Mouse (Mus musculus): ENCODE data around the gene Ncbp2. TPM values are rescaled to one million over a fixed set of nuclear protein-coding genes. Genes with fewer than 3 reads are reported as not detected.

Ncbp2 gene
- 66.7 and 74.1 TPM in 2 replicates for polyA plus RNA-seq (2015; fragmentation: Nextera tagmentation; extraction: Ambion mirVana)

DNA sequence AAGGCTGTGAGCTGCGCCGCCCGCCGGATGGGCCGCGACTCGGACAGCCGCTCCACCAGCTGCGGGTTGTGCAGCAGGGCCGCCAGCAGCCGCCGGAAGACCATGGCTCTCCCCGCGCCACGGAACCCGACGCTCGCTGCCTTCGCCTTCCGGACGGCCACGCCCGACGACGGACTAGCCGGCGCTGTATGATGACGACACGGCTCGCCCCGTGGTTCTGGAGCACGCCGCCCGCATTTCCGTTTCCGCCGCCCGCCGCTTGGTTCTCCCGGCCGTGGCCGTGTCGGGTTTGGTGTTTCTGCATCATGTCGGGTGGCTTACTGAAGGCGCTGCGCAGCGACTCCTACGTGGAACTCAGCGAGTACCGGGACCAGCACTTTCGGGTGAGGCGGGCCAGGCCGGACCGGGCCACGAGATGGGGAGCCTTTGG, at the start of gene Ncbp2, which contains the start of gene 0610012G03Rik:
Gene Ncbp2, plus strand, starts transcription at position 169 of the 430 bp plus-strand sequence.
Gene 0610012G03Rik, minus strand, starts transcription at position 150 of the 430 bp plus-strand sequence.
- WGBS: under 1% methylated on average over 55 of the region's 55 CpGs
- Histone ChIP-seq H3K27me3 (replicated peaks) (no peaks in the 10 kb centered on the region), H3K4me2 (peak within 1 kb of the TSS; percentile 96), H3K36me3 (peaks cover 36% of the 10 kb centered on the region), H3K4me3 (peak within 1 kb of the TSS; percentile 74), H3K9ac (peak within 1 kb of the TSS; percentile 97), H3K9me3 (no peaks in the 10 kb centered on the region), H3K4me1 (peaks cover 38% of the 10 kb centered on the region), H3K27ac (replicated peaks) (peak within 1 kb of the TSS; percentile 97)
- peak; percentile 82 for ATAC-seq (ENCODE audit: extremely low read depth, insufficient number of reproducible peaks, low FRiP score, low TSS enrichment)

DNA sequence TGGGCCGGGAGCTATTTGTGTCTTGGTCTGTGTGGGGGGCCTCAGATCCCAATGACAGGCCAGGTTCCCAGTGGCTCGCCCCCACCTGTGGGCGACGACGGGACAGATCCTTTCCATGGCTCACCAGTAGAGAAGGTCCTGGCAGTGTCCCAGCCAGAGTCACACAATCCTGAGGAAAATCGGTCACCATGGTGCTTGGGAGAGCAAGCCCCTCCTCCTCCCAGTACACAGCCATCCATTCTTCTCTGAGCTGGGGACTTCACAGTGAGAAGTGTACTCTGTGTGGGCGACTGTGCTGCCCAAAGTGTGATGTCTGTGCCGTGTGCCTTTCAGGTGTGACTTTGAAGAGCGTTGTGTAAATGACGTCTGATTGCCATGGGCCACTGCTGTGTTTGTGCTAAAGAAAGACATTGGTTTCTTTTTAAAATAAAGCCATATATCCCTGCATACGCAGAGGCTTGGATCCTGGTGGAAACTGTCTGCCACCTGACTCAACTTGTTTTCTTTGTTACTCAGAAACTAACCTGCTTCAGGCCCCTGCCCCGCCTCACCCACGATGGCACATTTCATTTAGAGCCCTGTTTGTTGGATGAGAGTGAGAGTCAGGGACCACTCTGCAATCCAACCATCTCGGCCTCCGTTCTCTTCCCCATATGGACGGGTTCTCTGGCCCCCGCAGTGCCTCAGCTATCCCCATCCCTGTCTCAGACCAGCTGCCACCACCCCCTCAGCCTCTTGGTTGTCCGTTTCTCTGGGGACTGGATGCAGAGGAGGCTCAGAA, 49.6 kb upstream of the Ncbp2 start:
- Histone ChIP-seq H3K9me3 (no peaks in the 10 kb centered on the region), H3K27me3 (replicated peaks) (0 out of 2 replicates have a peak, but pooled peaks cover 8% of the 10 kb centered on the region), H3K36me3 (no peaks in the 10 kb centered on the region), H3K4me1 (peaks cover 13% of the 10 kb centered on the region), H3K27ac (replicated peaks) (no peak overlapping the region), H3K4me2 (no peak overlapping the region), H3K4me3 (no peak overlapping the region), H3K9ac (no peak overlapping the region)
- 74% methylated on average over 18 of the region's 18 CpGs for WGBS
- ATAC-seq (ENCODE audit: extremely low read depth, insufficient number of reproducible peaks, low FRiP score, low TSS enrichment): no peak

DNA sequence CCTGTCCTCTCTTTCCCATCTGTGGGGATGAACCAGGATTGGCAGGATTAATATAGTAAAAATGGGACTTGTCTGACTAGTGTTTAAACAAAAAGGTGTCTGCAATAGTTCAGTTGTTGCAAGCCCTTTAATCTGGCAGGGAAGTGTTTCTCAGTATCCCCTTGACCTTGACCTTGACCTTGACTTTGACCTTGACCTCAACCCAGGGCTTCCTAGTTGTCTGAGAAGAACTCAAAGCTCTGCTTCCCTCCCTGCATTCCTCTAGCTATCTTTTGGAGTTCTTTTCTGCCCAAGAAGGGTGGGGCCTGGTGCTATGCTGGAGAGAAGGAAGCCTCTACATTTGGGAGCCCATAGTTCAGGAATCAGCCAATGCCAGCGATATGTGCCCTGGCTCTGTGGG, 46.4 kb upstream of the Ncbp2 start:
- H3K4me3 ChIP-seq: no peak overlapping the region
- 0 out of 2 replicates have a peak, but pooled peaks cover 5% of the 10 kb centered on the region for H3K27me3 ChIP-seq (replicated peaks)
- H3K9ac ChIP-seq: no peak overlapping the region
- ATAC-seq (ENCODE audit: extremely low read depth, insufficient number of reproducible peaks, low FRiP score, low TSS enrichment): no peak
- H3K4me2 ChIP-seq: no peak overlapping the region
- no peaks in the 10 kb centered on the region for H3K36me3 ChIP-seq
- H3K27ac ChIP-seq (replicated peaks): no peak overlapping the region
- WGBS: 65% methylated on average over 1 of the region's 1 CpGs
- H3K4me1 ChIP-seq: peaks cover 23% of the 10 kb centered on the region
- no peaks in the 10 kb centered on the region for H3K9me3 ChIP-seq

DNA sequence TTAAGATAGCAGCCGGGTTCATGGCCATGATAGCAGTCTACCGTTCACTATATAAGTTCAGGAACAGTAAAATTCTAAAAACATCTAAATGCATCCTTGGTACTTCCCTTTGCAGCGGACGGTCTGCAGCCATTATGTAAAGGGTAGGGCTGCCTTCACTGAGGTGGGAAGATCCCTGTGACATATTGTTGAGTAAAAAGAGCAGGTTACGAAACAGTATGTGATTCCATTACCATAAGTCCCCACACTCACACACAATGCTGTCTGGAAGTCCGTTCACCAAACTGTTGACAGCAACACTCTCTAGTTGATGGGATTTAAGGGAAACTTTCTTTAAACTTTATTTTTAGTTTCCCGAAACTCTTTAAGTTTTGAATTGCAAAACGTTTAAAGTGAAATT, 45.1 kb upstream of the Ncbp2 start:
- no peak overlapping the region for H3K9ac ChIP-seq
- no peaks in the 10 kb centered on the region for H3K36me3 ChIP-seq
- H3K4me2 ChIP-seq: no peak overlapping the region
- H3K27ac ChIP-seq (replicated peaks): no peak overlapping the region
- WGBS: 80% methylated on average over 8 of the region's 8 CpGs
- H3K4me1 ChIP-seq: peaks cover 14% of the 10 kb centered on the region
- no peaks in the 10 kb centered on the region for H3K9me3 ChIP-seq
- H3K27me3 ChIP-seq (replicated peaks): peaks cover 1% of the 10 kb centered on the region; the same call in 1 of the 2 replicates
- ATAC-seq (ENCODE audit: extremely low read depth, insufficient number of reproducible peaks, low FRiP score, low TSS enrichment): no peak
- no peak overlapping the region for H3K4me3 ChIP-seq

DNA sequence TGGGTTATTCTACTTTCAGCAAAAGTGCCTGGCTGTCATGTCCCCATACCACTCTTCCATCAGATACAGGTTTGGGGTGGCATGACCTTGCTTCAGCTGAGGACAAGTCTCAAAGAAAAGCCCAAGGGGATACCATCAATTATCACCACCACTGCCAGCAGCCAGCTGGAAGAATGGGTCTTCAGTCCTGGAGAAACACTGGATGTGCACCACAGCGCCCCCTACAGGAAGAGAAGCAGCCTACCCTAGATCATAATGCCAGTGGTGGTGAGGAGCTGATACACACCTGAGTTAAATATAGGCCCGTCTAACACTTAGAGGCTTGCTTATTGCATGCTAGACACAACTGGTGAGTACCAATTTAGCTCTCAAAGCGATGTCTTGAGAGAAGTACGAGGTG, 43.0 kb upstream of the Ncbp2 start:
- Histone ChIP-seq H3K27ac (replicated peaks) (no peak overlapping the region), H3K36me3 (no peaks in the 10 kb centered on the region), H3K9ac (no peak overlapping the region), H3K9me3 (no peaks in the 10 kb centered on the region), H3K27me3 (replicated peaks) (peaks cover 5% of the 10 kb centered on the region; the same call in 1 of the 2 replicates), H3K4me1 (peaks cover 14% of the 10 kb centered on the region), H3K4me3 (no peak overlapping the region), H3K4me2 (no peak overlapping the region)
- ATAC-seq (ENCODE audit: extremely low read depth, insufficient number of reproducible peaks, low FRiP score, low TSS enrichment): no peak
- WGBS: 63% methylated on average over 4 of the region's 4 CpGs

DNA sequence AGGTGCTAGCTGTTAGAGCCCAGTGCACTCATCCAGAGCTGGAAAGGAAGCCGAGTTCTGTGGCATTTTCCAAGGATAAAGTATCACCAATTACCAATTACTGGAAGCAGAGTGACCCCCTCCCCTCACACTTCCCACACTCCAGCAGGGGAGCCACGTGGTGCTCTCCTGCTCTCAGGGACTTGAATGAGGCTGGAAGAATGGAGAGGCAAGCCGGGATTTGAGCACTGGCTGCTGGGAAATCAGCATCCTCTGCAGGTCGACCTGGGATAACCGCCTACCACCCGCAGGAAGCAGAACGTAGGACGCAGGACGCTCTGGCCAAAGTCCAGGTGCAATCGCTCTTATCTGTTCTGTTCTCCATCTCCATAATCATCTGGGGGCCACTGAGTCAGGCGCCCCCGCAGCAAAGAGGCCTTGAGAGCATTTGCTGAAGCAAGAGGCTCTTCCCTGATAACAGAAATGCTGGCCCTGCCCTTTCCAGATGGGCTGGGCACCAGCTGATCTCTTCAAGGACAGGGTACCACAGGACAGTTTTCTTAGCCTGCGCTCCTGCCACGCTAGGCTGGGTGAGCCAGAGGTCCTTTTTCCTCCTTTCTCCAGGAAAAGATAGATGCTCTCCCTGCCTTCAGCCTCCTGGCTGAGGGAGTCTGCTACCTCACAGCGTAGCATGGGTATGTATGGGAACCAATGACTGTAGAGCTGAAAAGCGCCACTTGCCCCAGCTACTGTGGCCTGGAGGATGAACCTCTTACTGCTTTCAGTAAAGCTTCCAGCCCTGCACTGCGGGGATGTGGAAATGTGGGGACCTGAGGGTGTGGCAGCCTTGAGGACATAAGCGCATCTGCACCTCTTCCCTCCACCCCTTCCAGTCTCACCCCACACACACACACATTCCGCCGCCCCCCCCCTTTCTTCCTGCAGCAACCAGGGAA, 42.2 kb upstream of the Ncbp2 start:
- Histone ChIP-seq H3K9ac (peak overlapping the region; percentile 56), H3K9me3 (no peaks in the 10 kb centered on the region)

DNA sequence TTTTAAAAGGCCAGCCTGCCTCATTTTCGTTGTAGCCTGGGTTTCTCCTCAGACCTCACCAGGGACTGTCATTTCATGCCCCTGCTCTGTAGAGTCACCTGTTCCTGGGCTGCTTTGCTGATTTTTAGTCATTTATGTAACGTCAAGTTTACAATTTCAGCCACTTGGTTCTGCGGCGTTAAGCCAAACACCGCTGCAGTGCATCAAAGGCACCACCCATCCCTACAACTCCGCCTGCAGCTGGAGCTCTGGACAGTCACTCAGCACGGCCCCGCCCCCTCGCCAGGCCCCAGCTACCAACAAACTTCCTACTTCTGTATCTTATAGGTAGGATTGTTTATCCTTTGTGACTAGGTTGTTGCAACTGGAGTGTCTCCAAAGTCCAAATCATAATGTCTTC, 41.4 kb upstream of the Ncbp2 start:
- ATAC-seq (ENCODE audit: extremely low read depth, insufficient number of reproducible peaks, low FRiP score, low TSS enrichment): no peak
- peak overlapping the region; percentile 45 for H3K4me3 ChIP-seq
- H3K27me3 ChIP-seq (replicated peaks): peaks cover 5% of the 10 kb centered on the region; the same call in 1 of the 2 replicates
- peak overlapping the region; percentile 71 for H3K4me2 ChIP-seq
- 13% methylated on average over 9 of the region's 9 CpGs for WGBS
- H3K4me1 ChIP-seq: peaks cover 14% of the 10 kb centered on the region
- H3K36me3 ChIP-seq: no peaks in the 10 kb centered on the region
- peak overlapping the region; percentile 56 for H3K9ac ChIP-seq
- H3K27ac ChIP-seq (replicated peaks): no peak overlapping the region
- no peaks in the 10 kb centered on the region for H3K9me3 ChIP-seq

More for the DNA sequence above, 42.2 kb upstream of the Ncbp2 start:
- no peaks in the 10 kb centered on the region for H3K36me3 ChIP-seq
- peak overlapping the region; percentile 45 for H3K4me3 ChIP-seq
- 29% methylated on average over 20 of the region's 20 CpGs for WGBS
- H3K27me3 ChIP-seq (replicated peaks): peaks cover 5% of the 10 kb centered on the region; the same call in 1 of the 2 replicates
- peaks cover 14% of the 10 kb centered on the region for H3K4me1 ChIP-seq
- H3K27ac ChIP-seq (replicated peaks): 0 out of 2 replicates have a peak overlapping the region, but pooled peaks have one; percentile 12
- no peak for ATAC-seq (ENCODE audit: extremely low read depth, insufficient number of reproducible peaks, low FRiP score, low TSS enrichment)
- peak overlapping the region; percentile 71 for H3K4me2 ChIP-seq

DNA sequence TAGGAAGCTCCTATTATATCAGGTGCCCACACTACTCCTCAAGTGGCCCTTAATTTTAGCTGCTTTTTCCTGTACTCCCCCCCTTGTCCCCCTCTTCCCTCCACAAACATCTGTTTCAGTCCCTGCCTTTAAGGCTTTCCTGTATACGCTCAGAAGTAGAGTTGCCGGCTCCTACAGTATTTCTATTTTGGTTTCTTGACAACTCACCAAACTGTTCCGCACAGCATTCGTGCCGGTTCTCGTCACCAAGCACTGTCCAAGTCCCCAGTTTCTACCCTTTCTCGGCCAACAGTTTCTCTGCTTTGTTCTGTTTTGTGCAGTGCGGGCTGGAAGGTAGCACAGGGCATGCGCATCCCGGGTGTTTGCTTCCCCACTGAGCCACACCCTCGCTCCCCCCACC, 39.4 kb upstream of the Ncbp2 start:
- 60% methylated on average over 11 of the region's 11 CpGs for WGBS
- Histone ChIP-seq H3K27ac (replicated peaks) (no peak overlapping the region), H3K4me2 (peak overlapping the region; percentile 30), H3K4me1 (peaks cover 14% of the 10 kb centered on the region), H3K4me3 (peak overlapping the region; percentile 14; the same call in 1 of the 2 replicates), H3K27me3 (replicated peaks) (peaks cover 5% of the 10 kb centered on the region; the same call in 1 of the 2 replicates), H3K9me3 (no peaks in the 10 kb centered on the region), H3K9ac (no peak overlapping the region), H3K36me3 (no peaks in the 10 kb centered on the region)
- ATAC-seq (ENCODE audit: extremely low read depth, insufficient number of reproducible peaks, low FRiP score, low TSS enrichment): no peak

DNA sequence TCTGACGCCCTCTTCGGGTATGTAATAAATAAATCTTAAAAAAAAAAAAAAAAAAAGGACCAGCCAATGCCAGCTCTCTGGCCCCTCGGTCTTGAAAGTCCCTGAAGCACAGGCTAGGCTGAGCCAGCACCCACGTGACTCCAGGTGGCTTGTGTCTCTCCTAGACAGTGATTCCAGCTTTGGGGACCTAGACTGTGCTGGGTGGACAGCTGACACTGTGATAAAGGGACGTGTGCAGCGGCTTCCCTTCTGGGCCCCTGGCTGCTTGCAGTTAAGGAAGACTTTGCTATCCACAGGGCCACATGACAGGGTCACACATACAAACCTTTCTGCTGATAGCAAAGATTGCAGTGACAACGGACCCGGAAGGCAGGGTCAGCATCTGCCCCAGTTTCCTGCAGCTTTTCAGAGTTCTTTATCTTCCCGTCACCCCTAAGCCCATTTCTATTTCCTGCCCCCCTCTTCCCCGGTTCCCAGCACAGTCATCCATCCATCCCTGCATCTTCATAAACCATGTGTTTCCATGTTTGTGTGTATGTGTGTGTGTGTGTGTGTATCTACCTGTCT, 37.9 kb upstream of the Ncbp2 start:
- ATAC-seq (ENCODE audit: extremely low read depth, insufficient number of reproducible peaks, low FRiP score, low TSS enrichment): no peak
- no peak overlapping the region for H3K9ac ChIP-seq
- H3K36me3 ChIP-seq: no peaks in the 10 kb centered on the region
- H3K4me1 ChIP-seq: peaks cover 14% of the 10 kb centered on the region
- peaks cover 5% of the 10 kb centered on the region; the same call in 1 of the 2 replicates for H3K27me3 ChIP-seq (replicated peaks)
- no peaks in the 10 kb centered on the region for H3K9me3 ChIP-seq
- H3K27ac ChIP-seq (replicated peaks): no peak overlapping the region
- H3K4me3 ChIP-seq: no peak overlapping the region
- 39% methylated on average over 10 of the region's 10 CpGs for WGBS
- no peak overlapping the region for H3K4me2 ChIP-seq

DNA sequence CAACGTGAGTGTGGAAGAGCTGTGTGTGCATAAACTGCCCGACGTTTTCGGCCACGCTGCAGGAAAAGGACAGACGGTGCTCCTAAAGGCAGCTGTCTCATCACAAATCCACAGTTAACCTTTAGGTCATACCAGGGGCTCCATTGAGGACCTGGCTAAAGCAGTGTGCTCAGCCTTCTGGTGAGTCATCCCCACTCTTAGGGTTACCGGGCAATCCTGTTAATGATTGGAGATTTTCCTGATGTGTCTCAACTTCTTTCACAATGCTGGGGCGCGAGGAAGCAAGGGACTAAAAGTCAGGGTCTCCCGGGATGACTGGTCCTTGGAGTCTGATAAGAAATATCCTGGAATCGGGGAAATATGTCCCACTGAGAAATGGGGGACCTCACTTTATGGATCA, 30.5 kb upstream of the Ncbp2 start:
- no peak overlapping the region for H3K4me3 ChIP-seq
- 51% methylated on average over 11 of the region's 11 CpGs for WGBS
- no peaks in the 10 kb centered on the region for H3K9me3 ChIP-seq
- no peak overlapping the region for H3K27ac ChIP-seq (replicated peaks)
- H3K4me1 ChIP-seq: no peaks in the 10 kb centered on the region
- H3K4me2 ChIP-seq: peak overlapping the region; percentile 66; the same call in 1 of the 2 replicates
- peak overlapping the region; percentile 71; the same call in 1 of the 2 replicates for H3K9ac ChIP-seq
- no peaks in the 10 kb centered on the region for H3K36me3 ChIP-seq
- H3K27me3 ChIP-seq (replicated peaks): peaks cover 8% of the 10 kb centered on the region
- ATAC-seq (ENCODE audit: extremely low read depth, insufficient number of reproducible peaks, low FRiP score, low TSS enrichment): no peak
